Mouse (Mus musculus): ENCODE results near the gene Bsn. TPM values are rescaled to one million over a fixed set of nuclear protein-coding genes. Genes with fewer than 3 reads are reported as not detected.

Gene Bsn
- polyA plus RNA-seq, 1 experiment, result 1.5 TPM

GRCm38 (mm10) chr9:108054331-108055040 is 135.7 kb downstream of the Bsn start:
- DNase-seq (ENCODE audit: low read depth), result no peak

GRCm38 (mm10) chr9:108053665-108054225 is 136.4 kb downstream of the Bsn start:
- DNase-seq (ENCODE audit: low read depth), result no peak

GRCm38 (mm10) chr9:108052885-108053664 is 137.1 kb downstream of the Bsn start, which contains the start of gene Amigo3:
Gene Amigo3 (plus strand): TSS chr9:108053159.
- peak; percentile 56 for DNase-seq (ENCODE audit: low read depth)

- no peak for DNase-seq (ENCODE audit: low read depth)
Measured at GRCm38 (mm10) chr9:108052411-108052810, 137.8 kb downstream of the Bsn start.

- DNase-seq (ENCODE audit: low read depth), result no peak
Measured at GRCm38 (mm10) chr9:108051931-108052220, 138.3 kb downstream of the Bsn start.

GRCm38 (mm10) chr9:108051184-108051930 is 138.8 kb downstream of the Bsn start:
- DNase-seq (ENCODE audit: low read depth), result no peak

- DNase-seq (ENCODE audit: low read depth), result no peak
Measured at GRCm38 (mm10) chr9:108049561-108050251, 140.5 kb downstream of the Bsn start.

GRCm38 (mm10) chr9:108049016-108049455 is 141.1 kb downstream of the Bsn start, which contains the start of gene Gmppb:
Gene Gmppb (plus strand): TSS chr9:108049242.
- peak; percentile 66 for DNase-seq (ENCODE audit: low read depth)

- no peak for DNase-seq (ENCODE audit: low read depth)
Measured at GRCm38 (mm10) chr9:108048566-108048955, 141.6 kb downstream of the Bsn start.

- DNase-seq (ENCODE audit: low read depth), result no peak
Measured at GRCm38 (mm10) chr9:108047601-108048565, 142.3 kb downstream of the Bsn start.

GRCm38 (mm10) chr9:108046582-108046981 is 143.6 kb downstream of the Bsn start:
- no peak for DNase-seq (ENCODE audit: low read depth)

Other genes starting within 250 kb of the Bsn start
- 0.81 and 1.2 TPM in 2 replicates for gene Traip, start 240.2 kb downstream of the Bsn start, polyA plus RNA-seq (2012; rRNA removed)
- 43.3 and 65.1 TPM in 2 replicates for gene Uba7, start 214.9 kb downstream of the Bsn start, polyA plus RNA-seq (2012; rRNA removed)
- gene Gm20661, start 207.3 kb downstream of the Bsn start, polyA plus RNA-seq (2012; rRNA removed), result 0.84 and 1.0 TPM in 2 replicates
- gene Inka1, start 204.5 kb downstream of the Bsn start, polyA plus RNA-seq (2012; rRNA removed), result 16.2 and 20.8 TPM in 2 replicates
- 13.0 and 14.5 TPM in 2 replicates for gene Cdhr4, start 197.9 kb downstream of the Bsn start, polyA plus RNA-seq (2012; rRNA removed)
- 3.8 and 5.0 TPM in 2 replicates for gene Gm20662, start 194.0 kb downstream of the Bsn start, polyA plus RNA-seq (2012; rRNA removed)
- 94.3 and 97.5 TPM in 2 replicates for gene Ip6k1, start 187.9 kb downstream of the Bsn start, polyA plus RNA-seq (2012; rRNA removed)
- gene Gmppb, start 141.1 kb downstream of the Bsn start, polyA plus RNA-seq (2012; rRNA removed), result 51.3 and 52.0 TPM in 2 replicates
- 9.0 and 9.8 TPM in 2 replicates for gene Amigo3, start 137.2 kb downstream of the Bsn start, polyA plus RNA-seq (2012; rRNA removed)
- 0.32 and 0.94 TPM in 2 replicates for gene Mst1, start 109.9 kb downstream of the Bsn start, polyA plus RNA-seq (2012; rRNA removed)
- 69.5 and 90.7 TPM in 2 replicates for gene Rnf123, start 107.0 kb downstream of the Bsn start, polyA plus RNA-seq (2012; rRNA removed)
- 94.2 and 118 TPM in 2 replicates for gene Apeh, start 95.8 kb downstream of the Bsn start, polyA plus RNA-seq (2012; rRNA removed)
- gene Dag1, start 73.6 kb upstream of the Bsn start, polyA plus RNA-seq (2012; rRNA removed), result 60.0 and 110 TPM in 2 replicates
- 26.4 and 27.3 TPM in 2 replicates for gene Nicn1, start 100.0 kb upstream of the Bsn start, polyA plus RNA-seq (2012; rRNA removed)
- 37.3 and 45.6 TPM in 2 replicates for gene Amt, start 106.5 kb upstream of the Bsn start, polyA plus RNA-seq (2012; rRNA removed)
- 151 and 208 TPM in 2 replicates for gene Rhoa, start 115.7 kb upstream of the Bsn start, polyA plus RNA-seq (2012; rRNA removed)
- 78.7 and 101 TPM in 2 replicates for gene Tcta, start 115.8 kb upstream of the Bsn start, polyA plus RNA-seq (2012; rRNA removed)
- gene Gpx1, start 148.5 kb upstream of the Bsn start, polyA plus RNA-seq (2012; rRNA removed), result 823 and 905 TPM in 2 replicates
- gene Usp4, start 157.5 kb upstream of the Bsn start, polyA plus RNA-seq (2012; rRNA removed), result 66.8 and 69.5 TPM in 2 replicates
- gene 1700102P08Rik, start 202.4 kb upstream of the Bsn start, polyA plus RNA-seq (2012; rRNA removed), result 0.25 and 0.34 TPM in 2 replicates
- gene Ccdc36, start 238.1 kb upstream of the Bsn start, polyA plus RNA-seq (2012; rRNA removed), result 0.04 and 0.16 TPM in 2 replicates
- not detected in 2 replicates for gene BC048562, start 246.1 kb upstream of the Bsn start, polyA plus RNA-seq (2012; rRNA removed)